Mouse (Mus musculus) myocyte (in vitro differentiated cells): ENCODE measurements around the gene Rad23a. TPM values are rescaled to one million over a fixed set of nuclear protein-coding genes. Genes with fewer than 3 reads are reported as not detected.

Experiments
- H3K27me3 ChIP-seq: one replicate; pipeline ENCODE4 v1.6.1; 2011; ENCODE audit not compliant: control insufficient read depth, insufficient read depth, insufficient read length
- H3K36me3 ChIP-seq: one replicate; pipeline ENCODE4 v1.6.1; 2011; ENCODE audit not compliant: control insufficient read depth, insufficient read depth
- H3K4me2 ChIP-seq: one replicate; pipeline ENCODE4 v1.6.1; 2011; ENCODE audit warnings: low read depth, control low read depth
- H3K4me3 ChIP-seq: one replicate; pipeline ENCODE4 v1.5.1; 2011; ENCODE audit warnings: mild to moderate bottlenecking, control low read depth, moderate library complexity
- H3K79me2 ChIP-seq: one replicate; pipeline ENCODE4 v1.6.1; 2011; ENCODE audit not compliant: control insufficient read depth, insufficient read depth
- H3ac ChIP-seq: one replicate; pipeline ENCODE4 v1.6.1; 2011; ENCODE audit not compliant: control insufficient read depth, insufficient read length
- CEBPB ChIP-seq: IDR thresholded peaks from 2 replicates; pipeline ENCODE4 v1.6.1; 2011; ENCODE audit warnings: mild to moderate bottlenecking, moderate library complexity; ENCODE audit not compliant: poor library complexity, insufficient read depth, severe bottlenecking
- E2F4 ChIP-seq: IDR thresholded peaks from one replicate; pipeline ENCODE4 v1.6.1; 2011; ENCODE audit warnings: mild to moderate bottlenecking, control low read depth, moderate library complexity; ENCODE audit not compliant: insufficient read depth
- MAX ChIP-seq: IDR thresholded peaks from one replicate; pipeline ENCODE4 v1.6.1; 2011; ENCODE audit warnings: low read depth, mild to moderate bottlenecking, control low read depth
- MYOD1 ChIP-seq, 3 experiments: IDR thresholded peaks; one replicate each; pipeline ENCODE4 v1.6.1; 2011; ENCODE audit warnings: control low read depth in 2 of 3, low read depth in 2 of 3, mild to moderate bottlenecking in 2 of 3, moderate library complexity in 1 of 3; ENCODE audit not compliant: insufficient read length in 2 of 3, control insufficient read depth in 1 of 3
- MYOG ChIP-seq, 3 experiments: IDR thresholded peaks; one replicate each; pipeline ENCODE4 v1.6.1; 2011; ENCODE audit warnings: control low read depth in 2 of 3, low read depth in 2 of 3, mild to moderate bottlenecking in 2 of 3; ENCODE audit not compliant: insufficient read length in 2 of 3, control insufficient read depth in 1 of 3, insufficient read depth in 1 of 3
- POLR2A ChIP-seq: IDR thresholded peaks from one replicate; pipeline ENCODE4 v1.6.1; 2011; ENCODE audit warnings: low read depth, mild to moderate bottlenecking, control low read depth, moderate library complexity; ENCODE audit not compliant: insufficient read length
- POLR2AphosphoS2 ChIP-seq: IDR thresholded peaks from one replicate; pipeline ENCODE4 v1.6.1; 2011; ENCODE audit warnings: low read depth, control low read depth; ENCODE audit not compliant: insufficient read length
- REST ChIP-seq: IDR thresholded peaks from one replicate; pipeline ENCODE4 v1.6.1; 2011; ENCODE audit warnings: mild to moderate bottlenecking, control low read depth, moderate library complexity; ENCODE audit not compliant: insufficient read depth, insufficient read length
- SRF ChIP-seq: IDR thresholded peaks from one replicate; pipeline ENCODE4 v1.6.1; 2011; ENCODE audit warnings: low read depth; ENCODE audit not compliant: control insufficient read depth, insufficient read length
- TCF12 ChIP-seq: IDR thresholded peaks from one replicate; pipeline ENCODE4 v1.6.1; 2011; ENCODE audit warnings: mild to moderate bottlenecking, control low read depth; ENCODE audit not compliant: poor library complexity, insufficient read depth, severe bottlenecking
- TCF3 ChIP-seq: IDR thresholded peaks from one replicate; pipeline ENCODE4 v1.6.1; 2011; ENCODE audit warnings: low read depth, control low read depth; ENCODE audit not compliant: insufficient read length
- USF1 ChIP-seq: IDR thresholded peaks from one replicate; pipeline ENCODE4 v1.6.1; 2011; ENCODE audit warnings: low read depth, mild to moderate bottlenecking, control low read depth, moderate library complexity
- polyA plus RNA-seq: library from polyadenylated mRNA; unstranded; fragments of >200 nt; fragmentation: generic; extraction: Trizol; gene quantifications from one replicate; pipeline ENCODE4 v1.2.1, GENCODE M21; 2012; ENCODE audit warnings: missing spikeins

Rad23a gene
- polyA plus RNA-seq, 1 experiment: 139 TPM

DNA sequence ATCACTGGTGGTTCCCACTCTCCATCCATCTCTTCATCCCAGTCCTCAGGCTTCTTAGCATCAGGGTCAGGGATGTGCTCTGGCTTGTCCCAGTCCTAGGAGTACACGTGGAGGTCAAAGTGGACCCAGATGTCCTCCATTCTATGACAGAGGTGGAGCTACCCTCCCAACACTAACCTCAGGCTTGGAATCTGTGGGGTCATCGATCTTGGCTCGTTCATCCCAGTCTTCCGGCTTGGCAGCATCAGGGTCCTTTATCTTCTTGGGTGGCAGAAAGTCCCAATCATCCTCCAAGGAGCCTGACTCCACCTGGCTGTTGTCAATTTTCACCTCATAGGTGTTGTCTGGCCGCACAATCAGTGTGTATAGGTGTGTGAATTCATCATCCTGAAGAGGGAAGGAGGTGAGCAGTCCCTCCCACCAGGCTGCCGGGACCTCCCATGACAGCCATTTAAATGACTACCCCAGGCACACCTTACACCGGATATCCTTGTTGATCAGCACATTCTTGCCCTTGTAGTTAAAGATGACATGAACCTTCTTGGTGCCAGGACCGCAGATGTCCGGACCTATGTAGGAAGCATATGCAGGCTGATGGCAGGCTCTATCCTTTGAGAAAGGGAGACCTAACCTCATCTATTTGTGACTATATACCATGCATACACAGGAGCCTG lies 4.1 kb upstream of the Rad23a start:
- peaks cover 40% of the 10 kb centered on the region for H3K36me3 ChIP-seq
- TF ChIP-seq E2F4 (no peak), USF1 (no peak), POLR2AphosphoS2 (no peak), TCF12 (no peak), MAX (no peak), MYOG (IDR thresholded peaks at IDR 0.05; ENCODE audit: control insufficient read depth in 1 of 3, insufficient read depth in 1 of 3, insufficient read length in 2 of 3, low read depth in 2 of 3) (no peak), CEBPB (no peak), POLR2A (no peak), TCF3 (no peak), MYOD1 (IDR thresholded peaks at IDR 0.05; ENCODE audit: control insufficient read depth in 1 of 3, insufficient read length in 2 of 3, low read depth in 2 of 3) (no peak), REST (no peak), SRF (no peak)
- peak overlapping the region; percentile 81 for H3K4me2 ChIP-seq

DNA sequence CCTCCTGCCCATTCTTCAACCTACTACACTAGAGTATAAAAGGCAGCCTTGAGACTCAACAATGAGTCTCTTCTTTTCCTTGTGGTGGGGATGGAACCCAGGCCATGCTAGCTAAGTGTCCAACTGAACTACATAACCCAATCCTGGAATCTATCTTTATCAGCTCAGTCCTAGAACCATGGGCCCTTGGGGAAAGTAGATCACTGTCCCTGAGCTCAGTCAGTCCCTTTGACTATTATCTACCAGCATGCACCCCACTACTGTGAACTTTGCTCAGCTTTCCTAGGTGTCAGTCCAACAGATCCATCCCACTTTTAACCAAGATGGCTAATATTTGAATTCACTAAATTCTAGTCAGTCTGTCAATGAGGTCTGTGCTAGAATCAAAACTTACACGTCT lies 1.0 kb upstream of the Rad23a start:
- no peaks in the 10 kb centered on the region for H3K27me3 ChIP-seq
- no peak overlapping the region for H3K4me3 ChIP-seq

More for the DNA sequence above, 4.1 kb upstream of the Rad23a start:
- H3ac ChIP-seq: no peak overlapping the region
- peaks cover 22% of the 10 kb centered on the region for H3K79me2 ChIP-seq
- H3K4me3 ChIP-seq: no peak overlapping the region
- H3K27me3 ChIP-seq: no peaks in the 10 kb centered on the region

DNA sequence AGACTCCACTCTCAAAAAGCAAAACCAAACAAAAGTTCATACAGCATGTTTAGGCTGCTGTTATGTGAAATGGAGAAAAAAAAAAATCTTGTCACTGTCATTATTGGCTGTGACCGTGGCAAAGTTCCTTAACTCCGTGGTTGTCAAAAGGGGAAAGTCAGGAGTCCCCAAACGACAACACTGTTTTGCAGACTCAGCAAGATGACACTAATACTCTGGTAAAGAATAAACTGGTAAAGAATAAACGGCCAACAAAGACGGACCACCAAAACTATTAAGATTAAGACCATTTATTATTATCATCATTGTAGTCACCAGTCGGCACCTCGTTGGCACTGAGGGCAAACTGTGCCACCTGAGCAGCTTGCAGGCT lies 604 bp downstream of the Rad23a start:
- Histone ChIP-seq H3K4me3 (peak overlapping the region; percentile 70), H3K36me3 (peaks cover 56% of the 10 kb centered on the region), H3K4me2 (peak overlapping the region; percentile 89), H3K27me3 (no peaks in the 10 kb centered on the region), H3ac (peak overlapping the region; percentile 74), H3K79me2 (peaks cover 15% of the 10 kb centered on the region)
- TF ChIP-seq SRF: no peak
- no peak for TF ChIP-seq REST
- TF ChIP-seq TCF3: no peak
- no peak for TF ChIP-seq MAX
- no peak for TF ChIP-seq MYOD1 (IDR thresholded peaks at IDR 0.05; ENCODE audit: control insufficient read depth in 1 of 3, insufficient read length in 2 of 3, low read depth in 2 of 3)
- no peak for TF ChIP-seq USF1
- no peak for TF ChIP-seq POLR2AphosphoS2
- TF ChIP-seq CEBPB: no peak
- no peak for TF ChIP-seq POLR2A
- TF ChIP-seq E2F4: no peak
- TF ChIP-seq MYOG (IDR thresholded peaks at IDR 0.05; ENCODE audit: control insufficient read depth in 1 of 3, insufficient read depth in 1 of 3, insufficient read length in 2 of 3, low read depth in 2 of 3): no peak
- no peak for TF ChIP-seq TCF12

More for the DNA sequence above, 1.0 kb upstream of the Rad23a start:
- TF ChIP-seq MAX (no peak), MYOD1 (IDR thresholded peaks at IDR 0.05; ENCODE audit: control insufficient read depth in 1 of 3, insufficient read length in 2 of 3, low read depth in 2 of 3) (no peak), E2F4 (no peak), TCF3 (no peak), REST (no peak), USF1 (no peak), POLR2A (no peak), CEBPB (no peak)
- Histone ChIP-seq H3K36me3 (peaks cover 54% of the 10 kb centered on the region), H3K79me2 (peaks cover 30% of the 10 kb centered on the region), H3ac (no peak overlapping the region), H3K4me2 (no peak overlapping the region)

DNA sequence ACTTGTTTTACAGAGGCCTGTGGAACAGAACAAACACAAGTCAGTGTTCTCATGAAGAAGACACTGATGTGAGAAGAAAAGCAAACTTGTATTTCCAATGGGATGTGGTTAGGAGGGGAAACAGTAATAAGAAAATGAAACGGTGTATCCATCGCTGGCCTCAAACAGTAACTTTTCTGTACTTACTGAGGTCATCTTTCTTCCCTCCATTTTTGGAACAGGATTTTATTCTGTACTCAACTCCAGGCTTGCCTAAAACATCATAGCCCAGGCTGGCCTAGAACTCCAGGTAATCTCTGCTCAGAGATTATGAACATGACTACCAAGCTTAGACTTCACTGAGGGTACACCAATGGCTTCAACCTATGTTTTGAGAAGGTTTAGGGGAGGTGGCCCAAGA lies 1.1 kb downstream of the Rad23a start:
- Histone ChIP-seq H3ac (peak overlapping the region; percentile 74), H3K79me2 (peaks cover 15% of the 10 kb centered on the region), H3K27me3 (no peaks in the 10 kb centered on the region), H3K4me2 (peak overlapping the region; percentile 89), H3K4me3 (peak overlapping the region; percentile 70), H3K36me3 (peaks cover 56% of the 10 kb centered on the region)
- TF ChIP-seq SRF (no peak), REST (no peak), USF1 (no peak), MAX (no peak)

DNA sequence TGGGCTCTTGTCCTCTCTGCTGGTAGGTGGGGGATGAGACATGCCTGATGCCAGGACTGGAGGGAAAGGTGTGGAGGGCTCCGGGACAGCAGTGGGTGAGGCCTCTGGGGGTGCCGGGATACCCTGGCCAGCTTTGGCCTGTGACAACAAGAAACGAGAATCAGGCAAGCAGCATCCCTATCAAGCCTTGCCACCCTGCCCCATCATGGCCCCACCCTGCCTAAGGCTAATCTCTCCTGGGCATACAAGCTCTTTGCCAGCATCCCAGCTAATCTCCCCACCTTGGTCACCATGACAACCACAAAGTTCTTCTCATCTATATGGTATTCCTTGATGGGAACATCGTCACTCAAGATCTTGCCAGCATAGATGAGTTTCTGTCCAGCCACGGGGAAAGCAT lies 2.0 kb downstream of the Rad23a start:
- H3K36me3 ChIP-seq: peaks cover 55% of the 10 kb centered on the region
- no peaks in the 10 kb centered on the region for H3K27me3 ChIP-seq
- TF ChIP-seq USF1 (no peak), E2F4 (no peak), SRF (no peak), POLR2A (no peak), REST (no peak), MYOD1 (IDR thresholded peaks at IDR 0.05; ENCODE audit: control insufficient read depth in 1 of 3, insufficient read length in 2 of 3, low read depth in 2 of 3) (no peak), TCF3 (no peak), POLR2AphosphoS2 (no peak), MYOG (IDR thresholded peaks at IDR 0.05; ENCODE audit: control insufficient read depth in 1 of 3, insufficient read depth in 1 of 3, insufficient read length in 2 of 3, low read depth in 2 of 3) (no peak), TCF12 (no peak), CEBPB (no peak), MAX (no peak)
- H3K4me2 ChIP-seq: no peak overlapping the region
- H3K79me2 ChIP-seq: peaks cover 15% of the 10 kb centered on the region
- H3ac ChIP-seq: no peak overlapping the region
- no peak overlapping the region for H3K4me3 ChIP-seq
